In the genomic region with DNA sequence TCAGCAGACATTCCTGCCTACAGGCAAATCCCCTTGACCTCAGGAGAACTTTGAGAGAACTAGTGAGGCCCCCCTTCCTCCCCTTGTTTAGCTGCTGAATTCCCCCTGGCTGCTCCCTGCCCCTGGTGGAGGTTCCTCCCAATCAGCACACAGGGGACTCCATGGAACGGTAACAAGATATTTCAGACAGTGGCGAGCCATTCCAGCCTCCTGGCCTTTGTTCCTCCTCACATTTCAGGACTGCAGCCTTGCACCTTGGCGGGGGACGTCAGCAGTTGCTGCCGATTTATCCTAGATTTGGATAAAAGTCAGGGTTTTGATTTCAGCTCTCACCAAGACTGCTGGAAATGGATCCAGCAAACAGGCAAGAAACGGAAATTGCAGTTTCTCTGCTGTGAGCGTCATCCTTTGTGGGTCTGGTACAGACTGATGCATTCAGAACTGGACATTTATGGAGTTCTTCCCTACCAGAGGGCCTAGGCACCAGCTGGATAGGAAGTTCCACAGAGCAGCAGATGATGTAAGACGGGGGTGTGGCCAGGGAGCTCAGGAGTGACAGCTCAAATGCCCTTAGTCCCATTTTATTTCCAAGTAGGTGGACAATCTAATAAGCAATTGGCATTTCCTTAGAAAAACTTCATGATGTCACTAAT, we compare ENCODE assay signal across 9 mouse cellular contexts.
DNase-seq lines count a peak whose midpoint lies in the region; ATAC-seq lines count a peak whose summit lies in the region.
"Had no signal": no experiment of that assay in that cellular context is flagged by ENCODE, and none has a peak within 500 bp of the region (broad histone marks: within the 10 kb centered on the region; RNA-seq: fewer than 3 reads in every experiment).

No protein-coding gene starts in this region.

- ATAC-seq in forebrain, embryonic 11.5 days (replicated peaks; ENCODE audit: low FRiP score): peak; percentile 60
- ATAC-seq in forebrain, embryonic 13.5 days: no peak
- peak; percentile 64; the same call in 1 of the 2 replicates for ATAC-seq in lung, embryonic 16.5 days (ENCODE audit: low read depth)
- ATAC-seq in heart, embryonic 16.5 days (replicated peaks; ENCODE audit: extremely low read depth, insufficient read depth, low FRiP score): no peak
- ATAC-seq in midbrain, embryonic 15.5 days (replicated peaks): peak; percentile 18; the same call in 1 of the 2 replicates

- 27% methylated on average over 8 of the region's 8 CpGs for WGBS in forebrain, embryonic 11.5 days
- WGBS in forebrain, embryonic 13.5 days: 33% methylated on average over 8 of the region's 8 CpGs
- 27% methylated on average over 8 of the region's 8 CpGs for WGBS in lung, embryonic 16.5 days
- WGBS in heart, embryonic 16.5 days: 29% methylated on average over 8 of the region's 8 CpGs
- WGBS in midbrain, embryonic 15.5 days: 37% methylated on average over 8 of the region's 8 CpGs

- peak; percentile 63 for DNase-seq in forebrain, embryonic 11.5 days (ENCODE audit: low spot score)
- no peak for DNase-seq in lung, postnatal 14 days
- DNase-seq in thymus, postnatal 0 days (ENCODE audit: low spot score): no peak
- no peak for DNase-seq in thymus, postnatal 25 days

- H3K9me3 ChIP-seq in forebrain, embryonic 11.5 days (ENCODE audit: control insufficient read depth, low read length): no peaks in the 10 kb centered on the region
- H3K9me3 ChIP-seq in forebrain, embryonic 13.5 days (replicated peaks): no peaks in the 10 kb centered on the region
- H3K9me3 ChIP-seq in lung, embryonic 16.5 days (ENCODE audit: control insufficient read depth, low read length): no peaks in the 10 kb centered on the region
- H3K9me3 ChIP-seq in heart, embryonic 16.5 days (replicated peaks; ENCODE audit: control insufficient read depth, low read length): no peaks in the 10 kb centered on the region
- no peaks in the 10 kb centered on the region for H3K9me3 ChIP-seq in midbrain, embryonic 15.5 days
- H3K9me3 ChIP-seq: neural tube, embryonic 12.5 days had no signal

- H3K4me1 ChIP-seq in forebrain, embryonic 11.5 days (replicated peaks; ENCODE audit: control insufficient read depth, insufficient read depth, low read length): peaks cover 12% of the 10 kb centered on the region; the same call in 1 of the 2 replicates
- H3K4me1 ChIP-seq in forebrain, embryonic 13.5 days: peaks cover 24% of the 10 kb centered on the region
- H3K4me1 ChIP-seq in lung, embryonic 16.5 days (replicated peaks; ENCODE audit: control insufficient read depth, insufficient read depth, low read length): peaks cover 2% of the 10 kb centered on the region; the same call in 1 of the 2 replicates
- peaks cover 6% of the 10 kb centered on the region; the same call in 1 of the 2 replicates for H3K4me1 ChIP-seq in heart, embryonic 16.5 days (ENCODE audit: control insufficient read depth, insufficient read depth, low read length)
- H3K4me1 ChIP-seq in midbrain, embryonic 15.5 days: peaks cover 15% of the 10 kb centered on the region; the same call in 1 of the 2 replicates

- H3K27ac ChIP-seq in forebrain, embryonic 11.5 days (ENCODE audit: low read depth, low read length): peak overlapping the region; percentile 6; the same call in 1 of the 2 replicates
- no peak overlapping the region for H3K27ac ChIP-seq in forebrain, embryonic 13.5 days
- no peak overlapping the region for H3K27ac ChIP-seq in lung, embryonic 16.5 days (ENCODE audit: low read length)
- no peak overlapping the region for H3K27ac ChIP-seq in heart, embryonic 16.5 days (ENCODE audit: low read length)
- H3K27ac ChIP-seq in midbrain, embryonic 15.5 days: no peak overlapping the region
- H3K27ac ChIP-seq: neural tube, embryonic 12.5 days had no signal

- H3K4me2 ChIP-seq in forebrain, embryonic 11.5 days (ENCODE audit: low read depth, low read length, severe bottlenecking): peak overlapping the region; percentile 15; the same call in 1 of the 2 replicates
- no peak overlapping the region for H3K4me2 ChIP-seq in forebrain, embryonic 13.5 days
- H3K4me2 ChIP-seq in lung, embryonic 16.5 days (ENCODE audit: low read depth, low read length): no peak overlapping the region
- peak overlapping the region; percentile 32; the same call in 1 of the 2 replicates for H3K4me2 ChIP-seq in heart, embryonic 16.5 days (ENCODE audit: low read depth, low read length)
- no peak overlapping the region; the same call in 1 of the 2 replicates for H3K4me2 ChIP-seq in midbrain, embryonic 15.5 days
- H3K4me2 ChIP-seq: neural tube, embryonic 12.5 days had no signal

- H3K9ac ChIP-seq in forebrain, embryonic 11.5 days (ENCODE audit: low read length): peak overlapping the region; percentile 41
- no peak overlapping the region for H3K9ac ChIP-seq in forebrain, embryonic 13.5 days
- no peak overlapping the region for H3K9ac ChIP-seq in lung, embryonic 16.5 days (ENCODE audit: low read length)
- H3K9ac ChIP-seq in heart, embryonic 16.5 days (ENCODE audit: low read length): no peak overlapping the region
- no peak overlapping the region for H3K9ac ChIP-seq in midbrain, embryonic 15.5 days
- H3K9ac ChIP-seq: neural tube, embryonic 12.5 days had no signal

- no peaks in the 10 kb centered on the region for H3K27me3 ChIP-seq in forebrain, embryonic 11.5 days (ENCODE audit: control insufficient read depth, insufficient read depth, low read length)
- H3K27me3 ChIP-seq in forebrain, embryonic 13.5 days: no peaks in the 10 kb centered on the region
- H3K27me3 ChIP-seq in lung, embryonic 16.5 days (ENCODE audit: control insufficient read depth, insufficient read depth, low read depth, low read length): no peaks in the 10 kb centered on the region
- no peaks in the 10 kb centered on the region for H3K27me3 ChIP-seq in heart, embryonic 16.5 days (ENCODE audit: control insufficient read depth, insufficient read depth, low read length)
- no peaks in the 10 kb centered on the region for H3K27me3 ChIP-seq in midbrain, embryonic 15.5 days (replicated peaks)
- H3K27me3 ChIP-seq: neural tube, embryonic 12.5 days had no signal

- H3K4me3 ChIP-seq in forebrain, embryonic 11.5 days (ENCODE audit: low read depth, low read length): no peak overlapping the region
- H3K4me3 ChIP-seq in forebrain, embryonic 13.5 days: no peak overlapping the region
- no peak overlapping the region for H3K4me3 ChIP-seq in lung, embryonic 16.5 days (ENCODE audit: low read length)
- H3K4me3 ChIP-seq in heart, embryonic 16.5 days (ENCODE audit: low read length): no peak overlapping the region
- no peak overlapping the region for H3K4me3 ChIP-seq in midbrain, embryonic 15.5 days
- H3K4me3 ChIP-seq: neural tube, embryonic 12.5 days had no signal

- H3K36me3 ChIP-seq in forebrain, embryonic 11.5 days (ENCODE audit: control insufficient read depth, insufficient read depth, low read length): no peaks in the 10 kb centered on the region
- H3K36me3 ChIP-seq in forebrain, embryonic 13.5 days (ENCODE audit: poor library complexity, severe bottlenecking): no peaks in the 10 kb centered on the region
- H3K36me3 ChIP-seq in lung, embryonic 16.5 days (ENCODE audit: control insufficient read depth, insufficient read depth, low read length): no peaks in the 10 kb centered on the region
- H3K36me3 ChIP-seq in heart, embryonic 16.5 days (ENCODE audit: control insufficient read depth, insufficient read depth): no peaks in the 10 kb centered on the region
- no peaks in the 10 kb centered on the region for H3K36me3 ChIP-seq in midbrain, embryonic 15.5 days (replicated peaks)
- H3K36me3 ChIP-seq: neural tube, embryonic 12.5 days had no signal

Comparison
In these comparisons a context has a peak if more than half of its experiments do, and no peak if none do; other contexts are left out.
1. ATAC-seq: peak in forebrain, embryonic 11.5 days (single experiment), lung, embryonic 16.5 days (single experiment) and midbrain, embryonic 15.5 days (single experiment); none in forebrain, embryonic 13.5 days (single experiment) and heart, embryonic 16.5 days (single experiment).
2. H3K4me2 ChIP-seq: peak in forebrain, embryonic 11.5 days (single experiment) and heart, embryonic 16.5 days (single experiment); none in forebrain, embryonic 13.5 days (single experiment), lung, embryonic 16.5 days (single experiment) and midbrain, embryonic 15.5 days (single experiment).